Mouse (Mus musculus) testis, adult 2 months (tissue): ENCODE data around the gene Tmem82.

ENCODE experiments used
- CTCF ChIP-seq: fragments of 200-500 bp; IDR thresholded peaks from 2 replicates; pipeline ENCODE4 v1.5.1; 2012; ENCODE audit warnings: low read depth, mild to moderate bottlenecking, inconsistent platforms, low read length, moderate library complexity; ENCODE audit not compliant: control insufficient read depth, insufficient read depth, insufficient replicate concordance
- POLR2A ChIP-seq: fragments of 200-500 bp; IDR thresholded peaks from 2 replicates; pipeline ENCODE4 v1.6.1; 2012; ENCODE audit warnings: low read depth, mild to moderate bottlenecking, inconsistent platforms, low read length, moderate library complexity; ENCODE audit not compliant: control insufficient read depth

DNA sequence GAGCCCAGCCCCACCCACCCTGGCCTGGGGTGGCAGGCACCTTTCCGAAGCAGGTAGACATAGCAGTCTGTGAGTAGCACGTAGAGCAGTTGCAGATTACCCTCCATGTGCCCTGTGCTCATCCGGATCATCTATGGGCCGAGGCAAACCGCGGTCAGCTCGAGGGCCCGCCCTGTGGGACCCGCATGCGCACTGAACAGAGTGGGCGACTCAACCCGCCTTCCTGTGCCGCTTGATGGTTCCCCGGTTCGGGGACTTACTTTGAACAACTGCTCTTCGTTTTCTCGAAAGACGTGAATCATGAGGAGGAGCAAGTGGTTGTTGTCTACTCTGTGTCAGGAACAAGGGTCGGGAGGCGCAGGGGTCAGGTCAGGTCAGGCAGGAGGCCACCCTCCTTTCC, 12.8 kb upstream of the Tmem82 start:
- TF ChIP-seq CTCF (no peak), POLR2A (no peak)
